Mouse (Mus musculus) limb, embryonic 14.5 days (tissue): ENCODE measurements at regions not wholly inside any gene's neighbourhood (a gene's known extent, or its start where the extent isn't known, plus 50 kb on each side); places are given as distances from the start of the nearest gene placed in this dataset.
"Not testable (repeated sequence)": the region's sequence is repeated elsewhere in the genome, so short reads cannot be mapped to it uniquely, and the experiment has no call there.

ENCODE experiments used
- ATAC-seq: fragments of 200-750 bp; cut with Nextera tagmentation; 2 replicates; pipeline ENCODE4 v1.8.0; 2017; ENCODE audit warnings: low read depth, moderate number of reproducible peaks, moderate TSS enrichment; ENCODE audit not compliant: low FRiP score
- DNase-seq: peaks from one replicate; pipeline ENCODE4 v3.0.0-alpha.2; 2015; ENCODE audit warnings: low spot score
- H3K27ac ChIP-seq: fragments of 300-500 bp; sonication (generic); replicated peaks from 2 replicates; pipeline ENCODE4 v1.5.1; 2014; ENCODE audit warnings: low read depth, mild to moderate bottlenecking, low read length, moderate library complexity, mixed read lengths
- H3K27me3 ChIP-seq: fragments of 300-500 bp; sonication (generic); 2 replicates; pipeline ENCODE4 v1.6.1; 2014; ENCODE audit warnings: low read length, mixed read lengths; ENCODE audit not compliant: control insufficient read depth, insufficient read depth
- H3K36me3 ChIP-seq: fragments of 300-500 bp; sonication (generic); 2 replicates; pipeline ENCODE4 v1.6.1; 2014; ENCODE audit warnings: mild to moderate bottlenecking, low read length, moderate library complexity, mixed read lengths; ENCODE audit not compliant: control insufficient read depth, insufficient read depth
- H3K4me1 ChIP-seq: fragments of 300-500 bp; sonication (generic); 2 replicates; pipeline ENCODE4 v1.6.1; 2014; ENCODE audit warnings: antibody characterized with exemption, low read length, mixed read lengths; ENCODE audit not compliant: control insufficient read depth, insufficient read depth
- H3K4me2 ChIP-seq: fragments of 300-500 bp; sonication (generic); replicated peaks from 2 replicates; pipeline ENCODE4 v1.6.1; 2014; ENCODE audit warnings: low read depth, mild to moderate bottlenecking, low read length, moderate library complexity; ENCODE audit not compliant: severe bottlenecking
- H3K4me3 ChIP-seq: fragments of 300-500 bp; sonication (generic); replicated peaks from 2 replicates; pipeline ENCODE4 v1.5.1; 2014; ENCODE audit warnings: low read length
- H3K9ac ChIP-seq: fragments of 300-500 bp; sonication (generic); 2 replicates; pipeline ENCODE4 v1.6.1; 2014; ENCODE audit warnings: mild to moderate bottlenecking, low read depth, low read length, moderate library complexity; ENCODE audit not compliant: severe bottlenecking
- H3K9me3 ChIP-seq: fragments of 300-500 bp; sonication (generic); 2 replicates; pipeline ENCODE4 v1.6.1; 2016; ENCODE audit warnings: low read length; ENCODE audit not compliant: control insufficient read depth
- POLR2A ChIP-seq: fragments of 200-500 bp; IDR thresholded peaks from 2 replicates; pipeline ENCODE4 v1.8.0; 2012; ENCODE audit warnings: inconsistent platforms, mild to moderate bottlenecking, moderate library complexity, borderline replicate concordance; ENCODE audit not compliant: insufficient read depth, insufficient read length; ENCODE audit errors: extremely low read depth
- WGBS: fragments of 180-500 bp; shearing (Covaris S2); extraction: QIAGEN DNeasy Blood & Tissue Kit; methylation state at CpG from one replicate; pipeline ENCODE4 v1.1.7; 2014; 5-methylcytosine and 5-hydroxymethylcytosine counted together

DNA sequence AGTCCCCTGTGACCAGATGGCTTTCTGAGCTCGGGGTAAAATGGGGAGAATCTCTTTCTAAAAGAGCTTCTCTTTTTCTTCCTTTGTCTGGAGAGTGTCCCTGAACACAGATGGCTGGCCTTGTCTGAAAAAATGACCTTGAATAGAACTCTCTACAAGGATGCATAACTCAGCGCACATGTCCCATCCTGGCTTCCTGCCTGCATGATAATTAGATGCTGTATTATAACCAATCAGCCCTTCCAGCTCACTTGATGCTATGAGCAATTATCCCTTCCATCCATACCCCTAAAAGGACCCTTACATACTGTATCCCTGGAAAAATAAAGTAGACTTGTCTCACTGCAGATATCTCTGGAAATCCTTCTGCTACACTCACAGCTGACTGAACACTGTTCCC lies 199.7 kb upstream of the Slc7a11 start:
- no peak overlapping the region for H3K4me2 ChIP-seq
- H3K27ac ChIP-seq: no peak overlapping the region
- TF ChIP-seq POLR2A: no peak
- no peak for ATAC-seq
- H3K36me3 ChIP-seq: no peaks in the 10 kb centered on the region
- no peak overlapping the region for H3K9ac ChIP-seq
- H3K4me1 ChIP-seq: no peaks in the 10 kb centered on the region
- 86% methylated on average over 2 of the region's 2 CpGs for WGBS
- no peaks in the 10 kb centered on the region for H3K9me3 ChIP-seq
- H3K27me3 ChIP-seq: no peaks in the 10 kb centered on the region
- DNase-seq: no peak
- no peak overlapping the region for H3K4me3 ChIP-seq

DNA sequence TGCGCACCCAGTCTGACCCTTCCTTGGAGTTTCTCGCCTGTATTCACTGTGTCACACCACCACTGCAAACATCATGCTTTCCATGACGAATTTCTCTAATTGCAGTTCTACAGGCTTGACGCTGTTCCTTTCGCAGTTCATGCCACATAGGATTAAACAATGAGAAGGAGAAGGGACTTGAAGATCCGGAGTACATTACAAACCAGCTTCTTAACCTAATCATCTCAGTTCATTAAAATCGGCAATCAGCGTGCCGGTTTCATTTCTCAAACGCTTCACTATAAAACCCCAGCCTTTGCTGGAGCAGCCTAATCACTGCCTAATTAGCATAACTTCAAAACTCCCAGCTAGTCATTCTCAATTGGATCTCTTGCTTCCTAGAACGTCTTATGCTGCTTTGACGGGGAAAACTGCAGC lies 196.5 kb upstream of the Slc7a11 start:
- no peak overlapping the region for H3K27ac ChIP-seq
- no peaks in the 10 kb centered on the region for H3K9me3 ChIP-seq
- ATAC-seq (no peak), DNase-seq (no peak)
- 66% methylated on average over 12 of the region's 12 CpGs for WGBS
- no peak for TF ChIP-seq POLR2A
- no peaks in the 10 kb centered on the region for H3K36me3 ChIP-seq
- H3K27me3 ChIP-seq: no peaks in the 10 kb centered on the region
- no peak overlapping the region for H3K4me2 ChIP-seq
- H3K4me1 ChIP-seq: no peaks in the 10 kb centered on the region
- H3K9ac ChIP-seq: no peak overlapping the region
- H3K4me3 ChIP-seq: no peak overlapping the region

DNA sequence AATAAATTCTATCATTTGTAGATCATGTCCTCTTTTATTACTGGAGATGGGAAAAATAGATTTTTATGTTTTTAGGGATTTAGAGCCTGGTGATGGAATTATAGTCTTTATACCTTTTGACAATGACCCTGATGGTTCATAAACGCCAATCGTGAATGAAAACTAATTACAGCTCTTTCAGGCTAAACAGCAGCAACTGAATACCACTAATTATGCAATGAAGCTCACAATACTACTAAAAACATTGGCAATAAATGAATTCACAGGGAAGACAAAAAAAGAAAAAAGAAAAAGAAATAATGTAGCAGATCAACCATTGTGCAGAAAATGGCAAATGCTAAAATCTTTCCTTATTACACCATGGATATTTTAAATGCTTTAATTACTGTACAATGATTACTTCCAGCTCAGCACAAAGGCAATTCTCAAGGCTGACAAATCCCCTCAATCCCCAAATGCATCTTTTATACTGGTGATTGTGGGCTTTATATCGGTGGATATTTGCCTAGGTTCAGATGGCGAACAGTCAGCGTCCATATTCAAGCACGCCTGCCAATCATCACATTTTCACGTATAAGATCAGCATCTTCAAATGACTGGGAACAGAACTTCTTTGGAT lies 191.2 kb upstream of the Slc7a11 start:
- Histone ChIP-seq H3K27ac (no peak overlapping the region), H3K9me3 (no peaks in the 10 kb centered on the region), H3K4me3 (no peak overlapping the region), H3K9ac (no peak overlapping the region), H3K4me1 (no peaks in the 10 kb centered on the region), H3K27me3 (no peaks in the 10 kb centered on the region), H3K36me3 (no peaks in the 10 kb centered on the region), H3K4me2 (no peak overlapping the region)
- WGBS: 74% methylated on average over 7 of the region's 7 CpGs
- DNase-seq (no peak), ATAC-seq (no peak)
- TF ChIP-seq POLR2A: no peak

DNA sequence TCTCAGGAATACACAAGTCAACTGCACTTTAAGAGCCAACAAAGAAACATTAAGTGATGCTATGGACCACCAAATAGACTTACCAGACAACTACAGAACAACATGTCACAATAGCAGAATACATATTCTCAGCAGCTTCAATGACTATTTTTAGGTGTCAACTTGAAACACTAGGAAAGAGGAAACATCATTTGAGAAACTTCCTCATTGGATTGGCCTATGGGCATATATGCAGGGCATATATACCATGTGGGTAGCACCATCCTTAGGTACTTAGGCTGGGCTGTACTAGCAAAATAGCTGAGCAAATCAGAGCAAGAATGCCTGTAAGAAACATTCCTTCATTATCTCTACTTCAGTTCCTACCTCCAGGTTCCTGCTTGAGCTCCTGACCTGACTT lies 187.9 kb upstream of the Slc7a11 start:
- Histone ChIP-seq H3K4me3 (no peak overlapping the region), H3K9ac (no peak overlapping the region), H3K4me2 (no peak overlapping the region), H3K9me3 (no peaks in the 10 kb centered on the region), H3K27ac (no peak overlapping the region), H3K36me3 (no peaks in the 10 kb centered on the region), H3K27me3 (no peaks in the 10 kb centered on the region), H3K4me1 (no peaks in the 10 kb centered on the region)
- TF ChIP-seq POLR2A: no peak
- DNase-seq (no peak), ATAC-seq (no peak)

DNA sequence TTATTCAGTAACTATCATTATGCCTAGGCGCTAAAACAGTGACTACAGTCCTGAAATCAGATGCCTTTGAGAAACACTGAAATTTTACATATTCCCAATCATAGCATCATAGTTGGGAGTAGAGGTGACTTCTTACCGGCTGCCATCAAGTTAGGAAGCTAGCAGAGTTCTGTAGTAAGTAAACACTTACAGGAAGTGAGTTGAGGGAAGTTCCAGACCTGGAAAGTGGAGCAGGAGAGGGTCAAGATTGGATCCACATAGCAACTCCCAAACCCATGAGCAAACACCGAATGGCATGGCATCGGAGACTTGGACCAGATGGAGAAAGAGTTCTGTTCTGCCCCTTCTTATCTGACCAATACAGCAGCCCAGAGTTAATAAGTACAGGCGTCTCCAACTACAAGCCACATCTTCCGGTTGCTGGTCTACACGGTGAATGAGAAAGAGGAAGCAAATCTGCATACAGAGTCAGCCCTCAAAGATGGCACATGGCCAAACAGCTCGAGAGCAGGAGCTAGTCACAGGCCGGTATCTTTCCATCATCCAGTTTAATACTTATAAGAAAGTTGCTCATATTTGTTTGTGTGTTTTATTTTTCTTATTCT lies 184.8 kb upstream of the Slc7a11 start:
- ATAC-seq: no peak
- Histone ChIP-seq H3K36me3 (no peaks in the 10 kb centered on the region), H3K27me3 (no peaks in the 10 kb centered on the region), H3K4me2 (no peak overlapping the region), H3K9ac (no peak overlapping the region), H3K4me3 (no peak overlapping the region), H3K27ac (no peak overlapping the region), H3K9me3 (no peaks in the 10 kb centered on the region), H3K4me1 (no peaks in the 10 kb centered on the region)
- TF ChIP-seq POLR2A: no peak
- no peak for DNase-seq
- 93% methylated on average over 9 of the region's 9 CpGs for WGBS

GRCm38 (mm10) chr3:50621176-50621575 lies 177.8 kb upstream of the Slc7a11 start:
- not testable (repeated sequence) for H3K36me3 ChIP-seq, ATAC-seq, H3K9ac ChIP-seq, H3K4me2 ChIP-seq, DNase-seq, H3K27ac ChIP-seq, H3K27me3 ChIP-seq, H3K4me3 ChIP-seq, H3K9me3 ChIP-seq, H3K4me1 ChIP-seq
- 55% methylated on average over 3 of the region's 3 CpGs for WGBS
